Mouse (Mus musculus): ENCODE data around the gene Misp.

Misp gene

DNA sequence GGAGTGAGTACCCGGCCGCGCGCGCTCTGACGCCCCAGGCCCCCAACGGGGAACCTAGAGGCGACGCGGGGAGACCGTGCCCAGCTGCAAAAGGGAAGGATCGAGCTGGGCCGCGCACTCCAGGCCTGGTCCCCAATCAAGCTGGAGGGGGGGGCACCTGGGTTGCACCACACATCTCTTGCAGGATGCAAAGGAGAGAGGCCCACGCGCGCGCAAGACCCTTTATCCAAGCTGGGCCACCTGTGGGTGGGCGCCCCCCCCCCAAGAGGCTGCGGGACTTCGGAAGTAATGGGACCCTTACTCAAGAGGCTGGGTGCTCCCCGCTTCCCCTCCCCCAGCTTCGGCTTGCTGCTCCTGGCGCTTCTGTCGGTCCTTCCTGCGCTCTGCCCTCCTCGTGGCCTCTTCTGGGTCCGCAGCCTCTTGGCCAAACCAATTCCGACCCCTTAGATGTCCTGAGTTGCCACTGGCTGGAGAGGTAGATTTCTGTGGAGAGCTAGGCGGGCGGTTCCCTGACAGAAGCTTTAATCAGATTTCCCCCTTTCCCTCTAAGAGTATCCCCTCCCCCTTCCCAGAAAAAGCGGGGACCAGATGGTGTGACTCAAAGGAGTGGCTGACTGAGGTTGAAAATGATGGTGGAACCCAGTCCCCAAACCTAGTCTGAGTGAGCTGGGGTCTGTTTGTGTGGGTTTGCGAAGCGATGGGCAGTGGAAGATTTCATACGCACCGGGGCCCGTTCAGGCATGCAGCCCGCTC lies 26.9 kb upstream of the Misp start:
- peak; percentile 22; the same call in 1 of the 2 replicates for ATAC-seq (ENCODE audit: insufficient number of reproducible peaks, low FRiP score, low TSS enrichment)

DNA sequence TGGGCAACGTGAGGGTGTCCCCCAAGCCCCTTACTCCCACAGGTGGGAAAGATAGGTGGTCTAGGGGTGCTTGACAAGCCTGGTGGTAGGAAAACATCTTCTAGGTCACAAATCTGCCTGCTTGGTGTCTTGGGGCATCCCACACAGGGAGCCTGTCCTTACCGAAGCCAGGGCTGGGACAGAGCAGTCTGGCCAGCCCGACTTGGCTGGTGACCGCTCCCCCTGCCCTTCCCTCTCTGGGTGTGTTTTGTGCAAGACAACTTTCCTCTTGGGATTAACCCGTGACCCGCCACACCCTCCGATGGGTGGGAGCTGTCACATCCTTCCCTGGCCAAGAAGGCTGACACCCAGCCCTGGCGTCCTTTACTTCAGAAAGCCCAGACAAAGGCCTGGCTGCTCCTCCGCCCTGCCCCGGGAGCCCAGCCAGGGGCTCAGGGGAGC lies 26.3 kb upstream of the Misp start:
- peak; percentile 23; the same call in 1 of the 2 replicates for ATAC-seq (ENCODE audit: insufficient number of reproducible peaks, low FRiP score, low TSS enrichment)

DNA sequence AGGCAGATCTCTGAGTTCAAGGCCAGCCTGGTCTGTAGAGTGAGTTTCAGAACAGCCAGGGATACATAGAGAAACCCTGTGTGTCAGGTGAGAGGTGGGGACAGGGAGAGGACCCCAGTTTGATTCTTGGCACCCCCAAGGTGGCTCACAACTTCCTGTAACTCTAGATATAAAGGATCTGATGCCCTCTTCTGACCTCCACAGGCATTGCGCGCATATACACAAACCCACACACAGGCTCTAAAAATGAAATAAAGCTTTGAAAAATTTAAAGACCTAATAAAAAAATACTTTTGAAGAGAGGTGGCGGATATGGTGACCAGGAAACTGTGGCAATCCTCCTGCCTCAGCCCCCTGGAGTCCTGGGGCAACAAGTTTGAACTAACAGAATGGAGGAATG lies 24.9 kb upstream of the Misp start:
- ATAC-seq (ENCODE audit: insufficient number of reproducible peaks, low FRiP score, low TSS enrichment): no peak

DNA sequence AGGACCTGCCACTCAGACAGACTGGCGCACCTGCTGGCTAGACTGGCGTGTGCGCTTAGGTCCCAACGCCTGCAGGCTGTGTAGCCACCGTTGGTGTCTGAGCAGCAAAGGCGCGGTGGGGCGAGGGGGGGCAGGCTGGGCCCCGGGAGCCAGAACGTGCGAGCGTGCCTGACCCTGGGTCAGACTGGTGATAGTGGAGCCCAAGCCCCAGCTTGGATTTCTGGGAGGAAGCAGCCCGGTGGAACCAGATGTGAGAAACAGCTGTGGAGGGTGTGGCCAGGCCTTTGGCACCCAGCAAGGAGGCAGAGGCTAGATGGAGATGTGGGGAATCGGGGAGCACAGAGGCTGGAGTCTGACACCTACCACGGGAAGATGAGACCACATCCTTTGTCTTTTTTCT lies 23.5 kb upstream of the Misp start:
- no peak for ATAC-seq (ENCODE audit: insufficient number of reproducible peaks, low FRiP score, low TSS enrichment)

DNA sequence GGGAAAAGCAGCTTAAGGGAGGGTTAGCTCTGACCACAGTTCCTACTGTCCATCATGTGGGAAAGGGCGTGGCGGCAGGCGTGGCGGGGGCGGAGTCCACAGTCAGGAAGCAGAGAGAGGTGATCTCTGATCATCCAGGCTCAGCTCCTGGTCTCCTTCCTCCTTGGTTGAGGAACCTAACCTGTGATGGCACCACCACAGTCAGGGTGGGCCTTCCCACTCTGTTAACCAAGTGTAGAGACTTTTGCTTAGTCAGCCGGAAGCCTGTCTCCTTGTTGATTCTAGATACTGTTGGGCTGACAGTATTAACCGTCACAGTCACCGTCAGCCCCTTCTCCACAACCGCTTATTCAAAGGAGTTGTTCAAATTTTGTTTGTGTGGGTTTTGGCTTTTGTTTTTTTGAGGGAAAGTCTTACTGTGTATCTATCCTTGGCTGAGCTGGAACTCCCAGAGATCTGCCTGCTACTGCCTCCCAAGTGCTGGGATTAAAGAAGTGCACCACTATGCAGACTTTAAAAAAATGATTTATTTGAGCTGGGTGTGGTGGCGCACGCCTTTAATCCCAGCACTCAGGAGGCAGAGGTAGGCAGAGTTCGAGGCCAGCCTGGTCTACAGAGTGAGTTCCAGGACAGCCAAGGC lies 22.4 kb upstream of the Misp start:
- no peak for ATAC-seq (ENCODE audit: insufficient number of reproducible peaks, low FRiP score, low TSS enrichment)

DNA sequence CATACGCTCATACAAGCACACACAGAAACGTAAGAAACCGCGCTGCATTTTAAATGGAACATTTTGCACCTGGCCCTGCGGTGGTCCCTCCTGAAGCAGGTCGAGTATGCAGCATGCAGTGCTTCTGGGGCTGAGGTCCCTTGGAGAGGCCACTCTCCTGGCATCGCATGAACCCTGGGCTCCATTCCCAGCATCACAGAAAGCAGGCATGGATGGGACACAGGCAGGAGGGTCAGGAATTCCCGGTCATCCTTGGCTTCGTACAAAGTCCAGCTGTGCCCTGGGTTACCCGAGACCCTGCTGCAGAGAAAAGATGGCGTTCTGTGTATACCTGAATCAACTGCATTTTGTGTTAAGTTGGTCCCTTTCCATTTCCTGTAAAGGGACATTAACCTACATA lies 20.3 kb upstream of the Misp start:
- ATAC-seq (ENCODE audit: insufficient number of reproducible peaks, low FRiP score, low TSS enrichment): no peak

DNA sequence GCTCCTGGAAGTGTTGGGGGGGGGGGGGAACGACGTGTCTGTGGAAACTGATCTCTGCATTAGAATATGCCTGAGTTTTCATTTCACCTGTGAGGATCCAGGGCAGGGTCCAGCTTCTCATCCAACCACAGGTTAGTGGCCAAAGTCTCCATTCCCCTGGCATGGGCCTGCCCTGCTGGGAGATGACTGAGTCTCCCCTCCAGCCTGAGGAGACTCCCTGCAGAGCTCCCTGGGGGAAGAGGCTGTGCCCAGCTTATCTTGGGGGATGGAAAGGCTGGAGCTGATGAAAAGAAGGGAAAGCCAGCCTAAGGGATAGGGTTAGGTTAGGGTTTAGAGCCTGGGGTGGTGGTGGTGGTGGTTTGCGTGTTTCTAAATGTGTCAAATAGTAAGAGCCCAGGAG lies 19.0 kb upstream of the Misp start:
- no peak for ATAC-seq (ENCODE audit: insufficient number of reproducible peaks, low FRiP score, low TSS enrichment)

DNA sequence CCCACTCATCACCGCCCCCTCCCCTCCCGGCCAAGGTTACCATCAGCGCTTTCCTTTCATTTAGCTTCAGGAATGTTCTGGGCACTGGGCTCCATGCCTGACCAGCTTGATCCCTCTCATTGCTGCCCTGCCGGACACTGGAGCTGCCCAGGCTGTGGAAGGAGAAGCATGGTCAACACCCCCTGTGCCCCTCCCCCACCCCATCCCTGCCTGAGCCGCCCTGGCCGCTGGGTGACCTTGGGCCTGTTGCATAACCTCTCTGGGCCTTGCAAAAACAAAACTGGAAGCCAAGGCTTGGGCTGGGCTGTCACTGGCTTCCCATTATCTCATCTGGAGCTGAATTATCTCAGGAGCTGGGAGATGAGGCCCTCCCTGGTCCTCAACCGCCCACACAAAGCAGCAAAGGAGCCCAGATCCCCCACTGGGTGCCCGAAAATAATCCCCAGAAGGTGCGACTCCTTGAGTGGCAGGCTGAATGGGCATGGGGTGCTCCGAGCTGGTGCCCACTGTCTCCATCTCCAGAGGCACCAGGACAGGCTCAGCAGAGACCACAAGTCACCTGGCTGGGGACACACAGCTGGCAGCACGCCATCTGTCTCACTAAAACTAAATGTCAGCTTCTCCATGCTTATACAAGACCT lies 18.3 kb upstream of the Misp start:
- ATAC-seq (ENCODE audit: insufficient number of reproducible peaks, low FRiP score, low TSS enrichment): no peak

DNA sequence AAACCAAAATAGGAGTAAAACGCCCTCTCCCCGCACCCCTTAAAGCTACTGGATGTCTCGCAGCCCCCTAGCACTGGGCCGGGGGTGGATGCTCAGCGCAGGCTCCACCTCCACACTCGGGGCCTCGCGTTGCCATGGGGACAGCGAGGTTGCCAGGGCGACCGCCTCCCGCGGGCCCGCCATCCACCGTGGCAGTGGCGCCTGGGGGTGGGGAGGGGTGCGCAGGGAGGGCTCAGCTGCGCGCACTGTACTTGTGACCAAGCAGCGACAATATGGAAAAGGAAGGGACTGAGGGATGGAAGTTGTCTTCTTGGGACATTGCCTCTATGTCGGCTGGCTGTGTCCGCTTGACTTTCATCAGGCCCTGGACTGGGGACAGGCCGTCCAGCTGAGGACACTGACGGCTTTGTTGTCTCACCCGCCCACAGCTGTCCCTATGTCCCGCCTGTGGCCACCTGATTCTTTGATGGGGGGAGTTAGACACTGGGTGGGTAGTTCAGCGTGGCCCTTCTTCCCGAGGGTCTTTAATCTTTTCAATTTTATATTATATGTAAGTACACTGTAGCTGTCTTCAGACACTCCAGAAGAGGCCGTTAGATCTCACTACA lies 17.0 kb upstream of the Misp start:
- 0 out of 2 replicates have a peak, but pooled peaks have one; percentile 33 for ATAC-seq (ENCODE audit: insufficient number of reproducible peaks, low FRiP score, low TSS enrichment)

DNA sequence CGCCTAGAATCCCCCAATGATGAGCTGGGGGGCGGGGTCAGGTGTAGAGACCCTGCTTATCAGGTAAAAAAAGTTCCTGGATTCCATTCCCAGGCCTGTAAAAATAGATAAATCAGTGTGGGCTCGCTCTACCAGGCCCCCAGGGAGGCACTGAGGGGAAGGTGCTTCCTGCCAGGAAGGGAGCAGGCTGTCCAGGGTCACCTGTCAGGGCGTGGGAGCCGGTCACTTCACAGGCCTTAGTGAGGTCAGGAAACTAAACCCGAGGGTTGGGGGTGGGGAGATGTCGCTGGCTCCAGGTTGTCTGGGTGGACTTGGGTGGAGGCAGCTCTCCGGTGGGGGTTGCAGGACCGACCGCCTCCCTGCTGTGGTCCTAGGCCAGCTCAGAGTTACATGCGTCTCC lies 15.2 kb upstream of the Misp start:
- ATAC-seq (ENCODE audit: insufficient number of reproducible peaks, low FRiP score, low TSS enrichment): no peak

DNA sequence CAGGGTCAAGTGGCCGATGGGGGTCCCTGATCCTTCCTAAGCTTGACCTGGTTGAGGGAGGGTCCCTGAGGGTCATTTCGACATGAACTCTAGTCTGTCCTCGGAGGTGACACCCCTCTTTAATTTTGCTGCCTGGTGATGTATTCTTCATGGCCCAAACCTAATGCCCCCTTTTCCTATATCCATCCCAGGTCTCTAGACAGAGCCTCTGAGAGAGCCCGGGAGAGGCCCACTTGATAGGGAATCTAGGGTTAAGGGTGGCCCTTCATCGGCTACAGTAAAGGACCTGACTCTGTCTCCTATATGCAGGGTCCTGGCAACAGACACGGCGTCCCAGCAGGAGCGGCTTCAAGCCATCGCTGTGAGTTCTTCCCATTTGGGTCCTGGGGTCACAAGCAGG lies 14.5 kb upstream of the Misp start:
- ATAC-seq (ENCODE audit: insufficient number of reproducible peaks, low FRiP score, low TSS enrichment): no peak

DNA sequence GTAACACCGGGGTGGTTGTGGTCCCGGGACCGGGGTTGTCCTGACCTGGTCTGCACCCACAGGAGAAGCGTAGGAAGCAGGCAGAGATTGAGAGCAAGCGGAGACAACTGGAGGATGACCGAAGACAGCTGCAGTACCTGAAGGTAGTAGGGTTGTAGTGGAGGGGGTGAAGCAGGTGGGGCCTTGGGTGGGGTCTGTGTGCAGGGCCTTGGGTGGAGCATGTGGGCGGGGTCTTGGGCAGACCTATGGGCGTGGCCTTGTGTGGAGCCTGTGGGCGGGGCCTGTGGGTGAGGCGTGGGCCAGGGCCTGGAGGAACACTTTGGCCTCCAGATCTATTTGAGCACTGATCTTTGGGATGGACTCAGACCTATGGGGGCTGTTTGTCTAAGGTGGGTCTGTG lies 13.8 kb upstream of the Misp start:
- ATAC-seq (ENCODE audit: insufficient number of reproducible peaks, low FRiP score, low TSS enrichment): no peak

DNA sequence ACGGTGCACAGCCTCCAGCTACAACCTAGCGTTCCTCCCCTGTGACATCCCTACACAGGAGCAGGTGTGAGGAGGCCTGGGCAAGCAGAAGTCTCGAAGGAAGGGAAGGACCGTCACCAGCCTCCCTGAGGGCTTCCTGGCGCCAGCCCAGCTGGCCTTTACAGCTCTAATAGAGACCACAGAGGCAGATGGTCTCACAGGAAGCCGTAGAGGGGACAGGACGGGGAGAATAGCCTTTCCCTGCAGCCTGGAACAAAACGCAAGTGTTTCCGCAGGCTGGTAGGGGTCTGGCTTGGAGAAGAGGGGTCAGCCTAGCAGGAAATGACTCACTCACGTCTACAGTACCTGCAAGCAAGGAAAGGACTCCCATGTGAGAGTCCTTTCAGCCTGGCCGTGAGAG lies 13.0 kb upstream of the Misp start:
- peak; percentile 21; the same call in 1 of the 2 replicates for ATAC-seq (ENCODE audit: insufficient number of reproducible peaks, low FRiP score, low TSS enrichment)

DNA sequence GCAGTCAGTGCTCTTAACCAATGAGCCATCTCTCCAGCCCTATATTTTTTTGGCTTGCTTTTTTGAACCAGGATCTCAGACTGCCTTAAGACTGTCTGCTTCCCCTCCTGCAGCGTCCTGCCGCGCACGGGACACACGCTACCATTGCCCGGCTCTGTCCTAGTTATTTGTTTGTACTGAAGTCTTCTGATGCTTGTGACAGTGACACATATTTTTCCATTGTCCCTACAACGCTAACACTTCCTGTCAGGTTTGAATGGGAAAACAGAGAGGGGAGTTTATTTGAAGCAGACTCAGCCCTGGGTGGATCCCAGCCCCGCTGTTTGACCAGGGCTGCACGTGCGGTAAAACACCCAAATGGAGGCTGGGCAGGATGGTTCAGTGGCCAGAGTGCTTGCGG lies 12.1 kb upstream of the Misp start:
- no peak for ATAC-seq (ENCODE audit: insufficient number of reproducible peaks, low FRiP score, low TSS enrichment)

DNA sequence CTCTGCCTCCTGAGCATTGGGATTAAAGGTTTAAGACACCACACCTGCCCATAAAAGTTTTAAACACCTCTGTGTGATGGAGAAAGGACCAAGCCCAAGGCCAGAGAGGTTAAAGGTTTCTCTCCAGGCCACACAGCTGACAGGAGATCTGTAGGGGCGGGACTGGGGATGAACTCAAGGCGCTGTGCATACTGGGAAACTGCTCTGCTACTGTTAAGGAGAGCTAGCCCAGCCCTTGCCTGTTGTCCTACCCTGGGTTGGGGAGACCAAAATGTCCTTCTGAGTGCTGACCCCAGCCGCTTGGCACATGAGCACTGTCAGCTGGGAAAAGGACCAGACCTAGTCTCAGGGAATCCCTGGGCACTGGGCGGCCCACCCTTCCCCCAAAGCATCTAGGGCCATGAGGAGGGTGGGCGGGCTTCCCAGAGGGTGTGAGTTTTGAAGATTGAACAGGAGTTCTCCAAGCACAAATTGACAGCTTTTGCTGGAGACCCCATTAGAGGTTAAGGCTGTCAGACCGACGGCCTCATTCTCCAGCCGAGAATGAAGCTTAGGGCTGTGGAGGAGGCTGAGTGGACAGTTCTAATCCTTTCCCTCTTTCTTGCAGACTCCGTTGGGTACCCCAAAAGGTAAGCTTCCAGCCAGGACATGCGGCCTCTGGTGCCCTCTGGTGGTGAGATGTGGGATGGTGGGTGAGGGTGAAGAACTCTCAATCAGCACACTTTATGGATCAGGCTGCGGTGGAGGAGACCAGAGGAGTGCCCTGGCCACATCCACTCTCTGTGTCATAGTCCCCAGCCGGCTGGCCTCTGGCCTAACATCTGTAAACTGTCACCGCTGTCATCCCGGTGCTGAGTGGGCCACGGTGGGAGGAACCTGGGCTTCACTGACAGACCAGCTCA lies 8.8 kb upstream of the Misp start:
- ATAC-seq (ENCODE audit: insufficient number of reproducible peaks, low FRiP score, low TSS enrichment): peak; percentile 46; the same call in 1 of the 2 replicates

DNA sequence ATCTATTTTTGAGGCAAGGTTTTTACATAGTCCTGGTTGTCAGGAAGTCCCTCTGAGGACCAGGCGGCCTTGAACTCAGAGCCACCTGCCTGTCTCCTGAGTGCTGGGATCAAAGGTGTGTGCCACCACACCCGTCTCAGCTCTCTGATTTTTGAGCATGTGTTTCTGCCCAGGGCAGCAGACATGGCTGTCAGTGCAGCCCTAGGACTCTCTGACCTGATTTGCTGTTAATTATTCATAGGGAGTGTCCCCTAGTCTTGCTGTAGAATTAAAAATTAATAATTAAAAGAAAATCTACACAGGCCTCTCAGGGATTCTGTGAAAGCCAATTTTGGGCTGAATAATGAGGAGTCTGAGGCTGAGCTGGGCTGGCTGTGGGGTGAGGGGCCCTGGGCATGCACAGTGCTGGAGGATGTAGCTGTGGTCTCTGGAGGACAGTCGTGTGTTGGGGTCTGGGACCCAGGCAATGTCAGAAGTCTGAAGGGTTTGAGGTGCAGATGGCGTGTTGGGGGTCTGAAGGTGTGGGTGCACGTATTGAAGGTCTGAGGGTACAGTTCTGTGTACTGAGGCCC lies 6.4 kb upstream of the Misp start:
- no peak for ATAC-seq (ENCODE audit: insufficient number of reproducible peaks, low FRiP score, low TSS enrichment)

DNA sequence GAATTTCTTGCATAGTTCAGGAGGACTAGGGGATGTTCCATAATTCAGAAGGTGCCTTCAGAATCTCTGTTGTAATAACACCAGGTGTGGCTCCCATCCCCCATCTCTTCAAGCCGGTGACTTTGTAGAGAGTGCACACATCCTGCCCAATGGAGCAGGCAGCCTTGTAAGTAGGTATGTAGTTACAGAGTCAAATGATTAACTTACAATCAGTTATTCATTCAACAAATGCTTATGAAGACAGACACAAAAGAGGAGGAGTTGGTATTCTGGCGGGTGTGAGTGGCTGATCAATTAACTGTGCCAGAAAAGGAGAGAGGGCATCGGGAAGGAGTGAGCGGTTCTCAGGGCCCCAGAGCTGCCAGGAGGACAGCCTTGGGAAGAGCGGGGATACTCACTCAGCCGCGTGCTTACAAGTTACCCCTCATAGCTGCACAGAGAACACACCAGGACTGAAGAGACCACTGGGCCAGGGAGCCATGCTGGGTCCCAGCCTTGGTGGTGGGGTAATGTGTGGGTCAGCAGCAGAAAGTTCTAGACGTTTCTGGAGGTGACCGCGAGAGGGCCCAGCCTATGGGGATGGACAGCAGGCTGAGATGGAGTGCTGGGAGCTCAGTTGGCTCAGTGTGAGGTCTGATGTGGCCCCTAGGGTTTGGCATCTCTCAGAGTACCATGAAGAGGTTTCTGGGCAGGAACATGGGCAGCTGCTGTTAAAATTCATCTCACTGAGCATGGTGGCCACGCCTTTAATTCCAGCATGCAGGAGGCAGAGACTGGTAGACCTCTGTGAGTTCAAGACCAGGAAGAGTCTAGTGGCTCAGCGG lies 4.9 kb upstream of the Misp start:
- ATAC-seq (ENCODE audit: insufficient number of reproducible peaks, low FRiP score, low TSS enrichment): no peak

DNA sequence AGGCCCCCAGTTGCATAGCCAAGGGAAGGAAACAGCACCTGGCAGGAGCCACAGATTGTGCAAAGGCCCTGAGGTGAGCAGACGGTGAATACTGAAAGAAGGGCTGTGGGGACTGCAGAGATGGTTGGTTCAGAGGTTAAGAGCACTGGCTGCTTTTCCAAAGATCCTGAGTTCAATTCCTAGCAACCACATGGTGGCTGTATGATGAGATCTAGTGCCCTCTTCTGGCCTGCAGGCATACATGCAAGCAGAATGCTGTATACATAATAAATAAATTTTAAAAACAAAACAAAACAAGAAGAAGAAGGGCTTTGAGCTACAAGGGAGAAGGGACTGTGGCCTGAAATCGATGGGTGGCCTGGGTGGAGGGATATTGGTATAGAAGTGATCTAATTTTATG lies 3.7 kb upstream of the Misp start:
- no peak for ATAC-seq (ENCODE audit: insufficient number of reproducible peaks, low FRiP score, low TSS enrichment)

DNA sequence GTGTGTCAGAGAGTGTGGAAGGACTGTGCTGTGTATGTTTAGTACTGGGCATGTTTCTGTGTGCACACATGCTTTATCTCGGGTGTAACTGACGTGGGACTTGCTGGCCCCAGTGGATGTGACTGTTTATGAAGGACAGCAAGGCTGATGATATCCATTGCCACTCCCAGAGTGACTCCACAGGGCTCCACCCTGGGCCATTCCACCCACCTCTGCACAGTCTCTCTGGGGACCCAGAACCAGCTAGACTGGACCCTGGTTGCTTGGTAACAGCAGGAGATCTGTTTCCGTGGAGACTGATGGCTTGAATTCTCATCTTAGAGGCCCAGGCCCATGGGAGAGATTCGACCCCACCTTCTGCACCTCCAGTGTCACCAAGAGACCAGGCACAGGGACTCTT lies 2.6 kb upstream of the Misp start:
- ATAC-seq (ENCODE audit: insufficient number of reproducible peaks, low FRiP score, low TSS enrichment): no peak
